Mouse (Mus musculus): Measurements from ENCODE around the gene C1qtnf12. TPM values are rescaled to one million over a fixed set of nuclear protein-coding genes. Genes with fewer than 3 reads are reported as not detected.

Gene C1qtnf12
- polyA plus RNA-seq, 1 experiment from 2014 or later: 0.59 TPM

- CTCF ChIA-PET: no interaction called here
- in situ Hi-C loops (cut with MboI; ENCODE audit: low pct_unique_long_range_greater_than_20kb): loop anchor here (10.0 kb wide), 1 partner anchor 166 kb away; the partner anchor contains the start of gene Rnf223
- H3K27me3 ChIP-seq: no peaks in the 10 kb centered on the region
- POLR2A ChIA-PET: interaction anchor here (0.7 kb wide), 1 partner anchor 13 kb away, joined by 3 read pairs; no protein-coding TSS in a partner anchor
- no peak for DNase-seq (ENCODE audit: low read depth, low spot score)
- TF ChIP-seq CTCF (IDR thresholded peaks at IDR 0.05): no peak
- ATAC-seq: no peak
These were observed 7.0 kb downstream of the C1qtnf12 start for GRCm38 (mm10) chr4:155969043-155969653.

GRCm38 (mm10) chr4:155970286-155970685 lies 8.2 kb downstream of the C1qtnf12 start:
- H3K27me3 ChIP-seq: no peaks in the 10 kb centered on the region
- ATAC-seq (no peak), DNase-seq (ENCODE audit: low read depth, low spot score) (no peak)
- ChIA-PET POLR2A (no interaction called here), CTCF (interaction anchor here (3.4 kb wide), 1 partner anchor 11 kb away, joined by 9 read pairs; no protein-coding TSS in a partner anchor)
- no peak for TF ChIP-seq CTCF (IDR thresholded peaks at IDR 0.05)
- in situ Hi-C loops (cut with MboI; ENCODE audit: low pct_unique_long_range_greater_than_20kb): loop anchor here (10.0 kb wide), 1 partner anchor 135 kb away; the partner anchor contains the start of gene 9430015G10Rik

- TF ChIP-seq CTCF (IDR thresholded peaks at IDR 0.05): no peak
- no peak for ATAC-seq
- no peaks in the 10 kb centered on the region for H3K27me3 ChIP-seq
- in situ Hi-C loops (cut with MboI; ENCODE audit: low pct_unique_long_range_greater_than_20kb): loop anchor here (10.0 kb wide), 1 partner anchor 132 kb away; the partner anchor contains the start of gene 9430015G10Rik
- no peak for DNase-seq (ENCODE audit: low read depth, low spot score)
- ChIA-PET POLR2A (no interaction called here), CTCF (interaction anchor here (1.2 to 3.4 kb wide), 2 partner anchors 12 to 14 kb away, joined by 3 to 9 read pairs; no protein-coding TSS in a partner anchor)
These were observed 10.5 kb downstream of the C1qtnf12 start for GRCm38 (mm10) chr4:155972651-155973050.

- in situ Hi-C loops (cut with MboI; ENCODE audit: low pct_unique_long_range_greater_than_20kb): loop anchor here (10.0 kb wide), 1 partner anchor 132 kb away; the partner anchor contains the start of gene 9430015G10Rik
- no peaks in the 10 kb centered on the region for H3K27me3 ChIP-seq
- ChIA-PET CTCF (interaction anchor here (1.2 to 3.4 kb wide), 2 partner anchors 12 to 14 kb away, joined by 3 to 9 read pairs; no protein-coding TSS in a partner anchor), POLR2A (no interaction called here)
- DNase-seq (ENCODE audit: low read depth, low spot score) (no peak), ATAC-seq (no peak)
- no peak for TF ChIP-seq CTCF (IDR thresholded peaks at IDR 0.05)
These were observed 11.1 kb downstream of the C1qtnf12 start for GRCm38 (mm10) chr4:155973239-155973638.

GRCm38 (mm10) chr4:155981436-155982082 lies 19.4 kb downstream of the C1qtnf12 start:
- TF ChIP-seq CTCF (IDR thresholded peaks at IDR 0.05): no peak
- no peak for ATAC-seq
- DNase-seq (ENCODE audit: low read depth, low spot score): no peak
- in situ Hi-C loops (cut with MboI; ENCODE audit: low pct_unique_long_range_greater_than_20kb): no loop called here
- H3K27me3 ChIP-seq: no peaks in the 10 kb centered on the region
- ChIA-PET POLR2A (interaction anchor here (0.5 kb wide), 1 partner anchor 13 kb away, joined by 3 read pairs; no protein-coding TSS in a partner anchor), CTCF (interaction anchor here (1.8 kb wide), 1 partner anchor 22 kb away, joined by 4 read pairs; no protein-coding TSS in a partner anchor)

- ChIA-PET POLR2A (no interaction called here), CTCF (interaction anchor here (1.0 kb wide), 1 partner anchor 24 kb away, joined by 3 read pairs; no protein-coding TSS in a partner anchor)
- ATAC-seq (no peak), DNase-seq (ENCODE audit: low read depth, low spot score) (no peak)
- in situ Hi-C loops (cut with MboI; ENCODE audit: low pct_unique_long_range_greater_than_20kb): no loop called here
- H3K27me3 ChIP-seq: no peaks in the 10 kb centered on the region
- TF ChIP-seq CTCF (IDR thresholded peaks at IDR 0.05): no peak
These were observed 21.7 kb downstream of the C1qtnf12 start for GRCm38 (mm10) chr4:155983788-155984187.

GRCm38 (mm10) chr4:155991211-155991907 lies 29.2 kb downstream of the C1qtnf12 start:
- DNase-seq (ENCODE audit: low read depth, low spot score): no peak

GRCm38 (mm10) chr4:155991908-155992230 lies 29.8 kb downstream of the C1qtnf12 start:
- no peaks in the 10 kb centered on the region for H3K27me3 ChIP-seq
- POLR2A ChIA-PET: no interaction called here
- no peak for TF ChIP-seq CTCF (IDR thresholded peaks at IDR 0.05)
- ATAC-seq (no peak), DNase-seq (ENCODE audit: low read depth, low spot score) (no peak)
- CTCF ChIA-PET: no interaction called here
- in situ Hi-C loops (cut with MboI; ENCODE audit: low pct_unique_long_range_greater_than_20kb): no loop called here

More at GRCm38 (mm10) chr4:155991211-155991907, 29.2 kb downstream of the C1qtnf12 start:
- H3K27me3 ChIP-seq: no peaks in the 10 kb centered on the region
- TF ChIP-seq CTCF (IDR thresholded peaks at IDR 0.05): no peak
- in situ Hi-C loops (cut with MboI; ENCODE audit: low pct_unique_long_range_greater_than_20kb): no loop called here
- no peak for ATAC-seq
- ChIA-PET POLR2A (no interaction called here), CTCF (no interaction called here)

- DNase-seq (ENCODE audit: low read depth, low spot score) (peak; percentile 49), ATAC-seq (peak; percentile 72)
- in situ Hi-C loops (cut with MboI; ENCODE audit: low pct_unique_long_range_greater_than_20kb): no loop called here
- no peak for TF ChIP-seq CTCF (IDR thresholded peaks at IDR 0.05)
- ChIA-PET CTCF (no interaction called here), POLR2A (interaction anchor here (1.4 kb wide), 1 partner anchor 117 kb away, joined by 4 read pairs; no protein-coding TSS in a partner anchor)
- H3K27me3 ChIP-seq: no peaks in the 10 kb centered on the region
These were observed 30.3 kb downstream of the C1qtnf12 start, which contains the start of the genes B3galt6 and Sdf4 for GRCm38 (mm10) chr4:155992241-155992905. Gene B3galt6 (minus strand): TSS chr4:155992649. Gene Sdf4 (plus strand): TSS chr4:155992872.
